ENCODE assay signal across 12 mouse cellular contexts in genomic region chr1:133713009-133713370, GRCm38 (mm10). TPM values are rescaled to one million over a fixed set of nuclear protein-coding genes. Genes with fewer than 3 reads are reported as not detected.
DNase-seq lines count a peak whose midpoint lies in the region; ATAC-seq lines count a peak whose summit lies in the region.
"Had no signal": no experiment of that assay in that cellular context is flagged by ENCODE, and none has a peak within 500 bp of the region (broad histone marks: within the 10 kb centered on the region; RNA-seq: fewer than 3 reads in every experiment).

No protein-coding gene starts in this region.

- ATAC-seq in hindbrain, embryonic 13.5 days (ENCODE audit: low FRiP score): 0 out of 2 replicates have a peak, but pooled peaks have one; percentile 46
- no peak for ATAC-seq in hindbrain, embryonic 12.5 days (ENCODE audit: low FRiP score)
- peak; percentile 61; the same call in 1 of the 2 replicates for ATAC-seq in neural tube, embryonic 14.5 days (ENCODE audit: low read depth)
- peak; percentile 66 for ATAC-seq in hindbrain, embryonic 15.5 days (ENCODE audit: low FRiP score, low read depth)
- ATAC-seq: inflammation-experienced regulatory T-cells, adult 6 months had no signal

- no peak overlapping the region for H3K4me2 ChIP-seq in hindbrain, embryonic 13.5 days
- no peak overlapping the region for H3K4me2 ChIP-seq in hindbrain, embryonic 12.5 days (replicated peaks)
- H3K4me2 ChIP-seq in neural tube, embryonic 14.5 days (ENCODE audit: low read depth, low read length): no peak overlapping the region
- no peak overlapping the region for H3K4me2 ChIP-seq in hindbrain, embryonic 15.5 days

- no peak overlapping the region for H3K4me3 ChIP-seq in hindbrain, embryonic 13.5 days
- H3K4me3 ChIP-seq in hindbrain, embryonic 12.5 days: no peak overlapping the region
- H3K4me3 ChIP-seq in neural tube, embryonic 14.5 days (ENCODE audit: low read depth, low read length): no peak overlapping the region
- no peak overlapping the region for H3K4me3 ChIP-seq in hindbrain, embryonic 15.5 days
- H3K4me3 ChIP-seq: myocyte had no signal

- peaks cover 43% of the 10 kb centered on the region for H3K36me3 ChIP-seq in hindbrain, embryonic 13.5 days
- peaks cover 22% of the 10 kb centered on the region for H3K36me3 ChIP-seq in hindbrain, embryonic 12.5 days
- H3K36me3 ChIP-seq in neural tube, embryonic 14.5 days (ENCODE audit: control insufficient read depth, insufficient read depth, low read length): no peaks in the 10 kb centered on the region; the same call in 1 of the 2 replicates
- no peaks in the 10 kb centered on the region for H3K36me3 ChIP-seq in hindbrain, embryonic 15.5 days

- DNase-seq in neural tube, embryonic 10.5 days (ENCODE audit: extremely low spot score, low spot score): no peak
- DNase-seq in lung, postnatal 14 days: peak; percentile 39
- no peak for DNase-seq in cerebellum, postnatal 25 days
- no peak for DNase-seq in ovary, adult 18-20 months (ENCODE audit: low spot score)
- DNase-seq: gastrocnemius, postnatal 36 days; spleen, adult 18-20 months had no signal

- H3K9ac ChIP-seq in hindbrain, embryonic 13.5 days: no peak overlapping the region
- H3K9ac ChIP-seq in hindbrain, embryonic 12.5 days: no peak overlapping the region
- H3K9ac ChIP-seq in neural tube, embryonic 14.5 days (replicated peaks; ENCODE audit: low read depth, low read length): no peak overlapping the region
- no peak overlapping the region for H3K9ac ChIP-seq in hindbrain, embryonic 15.5 days

- no peaks in the 10 kb centered on the region for H3K27me3 ChIP-seq in hindbrain, embryonic 13.5 days
- no peaks in the 10 kb centered on the region for H3K27me3 ChIP-seq in hindbrain, embryonic 12.5 days
- H3K27me3 ChIP-seq in neural tube, embryonic 14.5 days (ENCODE audit: control insufficient read depth, insufficient read depth, low read length): no peaks in the 10 kb centered on the region
- H3K27me3 ChIP-seq in hindbrain, embryonic 15.5 days: no peaks in the 10 kb centered on the region

- H3K4me1 ChIP-seq in hindbrain, embryonic 13.5 days (replicated peaks): peaks cover 24% of the 10 kb centered on the region
- H3K4me1 ChIP-seq in hindbrain, embryonic 12.5 days: peaks cover 21% of the 10 kb centered on the region
- H3K4me1 ChIP-seq in neural tube, embryonic 14.5 days (ENCODE audit: control insufficient read depth, insufficient read depth, low read length): no peaks in the 10 kb centered on the region
- H3K4me1 ChIP-seq in hindbrain, embryonic 15.5 days (replicated peaks): peaks cover 5% of the 10 kb centered on the region; the same call in 1 of the 2 replicates

- 38% methylated on average over 2 of the region's 2 CpGs for WGBS in hindbrain, embryonic 13.5 days
- WGBS in hindbrain, embryonic 12.5 days: 53% methylated on average over 2 of the region's 2 CpGs
- WGBS in neural tube, embryonic 14.5 days: 45% methylated on average over 2 of the region's 2 CpGs
- 45% methylated on average over 2 of the region's 2 CpGs for whole genome bisulfite sequencing in hindbrain, embryonic 15.5 days

- no peaks in the 10 kb centered on the region for H3K9me3 ChIP-seq in hindbrain, embryonic 13.5 days
- no peaks in the 10 kb centered on the region for H3K9me3 ChIP-seq in hindbrain, embryonic 12.5 days (replicated peaks)
- H3K9me3 ChIP-seq in neural tube, embryonic 14.5 days (ENCODE audit: control insufficient read depth, low read length): no peaks in the 10 kb centered on the region
- H3K9me3 ChIP-seq in hindbrain, embryonic 15.5 days: no peaks in the 10 kb centered on the region

- H3K27ac ChIP-seq in hindbrain, embryonic 13.5 days: no peak overlapping the region
- H3K27ac ChIP-seq in hindbrain, embryonic 12.5 days: no peak overlapping the region
- H3K27ac ChIP-seq in neural tube, embryonic 14.5 days (ENCODE audit: low read depth, low read length): 0 out of 2 replicates have a peak overlapping the region, but pooled peaks have one; percentile 28
- no peak overlapping the region for H3K27ac ChIP-seq in hindbrain, embryonic 15.5 days (replicated peaks)

RNA-seq across cellular contexts. Expression of gene Lax1, which starts 23.1 kb away (rescaled TPM):
- 0.10 and 0.16 TPM in 2 replicates for polyA plus RNA-seq in hindbrain, embryonic 13.5 days (2015; fragmentation: Nextera tagmentation; extraction: Ambion mirVana)
- polyA plus RNA-seq in hindbrain, embryonic 12.5 days (2016; fragmentation: Nextera tagmentation; extraction: Ambion mirVana): 0.12 and 0.33 TPM in 2 replicates
- polyA plus RNA-seq in neural tube, embryonic 14.5 days (2014; fragmentation: Nextera tagmentation; extraction: Ambion mirVana): 0.12 and 0.15 TPM in 2 replicates
- 0.08 and 0.09 TPM in 2 replicates for polyA plus RNA-seq in hindbrain, embryonic 15.5 days (2015; fragmentation: Nextera tagmentation; extraction: Ambion mirVana)

RNA-seq across cellular contexts. Expression of gene Gm38394, which starts 51.9 kb away (rescaled TPM):
- polyA plus RNA-seq in hindbrain, embryonic 13.5 days (2015; fragmentation: Nextera tagmentation; extraction: Ambion mirVana): 3.7 TPM in 2 replicates
- 6.9 and 7.2 TPM in 2 replicates for polyA plus RNA-seq in hindbrain, embryonic 12.5 days (2016; fragmentation: Nextera tagmentation; extraction: Ambion mirVana)
- polyA plus RNA-seq in neural tube, embryonic 14.5 days (2014; fragmentation: Nextera tagmentation; extraction: Ambion mirVana): 5.9 and 6.2 TPM in 2 replicates
- 2.3 and 3.0 TPM in 2 replicates for polyA plus RNA-seq in hindbrain, embryonic 15.5 days (2015; fragmentation: Nextera tagmentation; extraction: Ambion mirVana)

RNA-seq across cellular contexts. Expression of gene Zbed6, which starts 52.3 kb away (rescaled TPM):
- not detected in 2 replicates for polyA plus RNA-seq in hindbrain, embryonic 13.5 days (2015; fragmentation: Nextera tagmentation; extraction: Ambion mirVana)
- polyA plus RNA-seq in hindbrain, embryonic 12.5 days (2016; fragmentation: Nextera tagmentation; extraction: Ambion mirVana): not detected in 2 replicates
- not detected in 2 replicates for polyA plus RNA-seq in neural tube, embryonic 14.5 days (2014; fragmentation: Nextera tagmentation; extraction: Ambion mirVana)
- polyA plus RNA-seq in hindbrain, embryonic 15.5 days (2015; fragmentation: Nextera tagmentation; extraction: Ambion mirVana): not detected in 2 replicates
- polyA plus RNA-seq: inflammation-experienced regulatory T-cells, adult 6 months had no signal
